Mouse (Mus musculus) liver (tissue): ENCODE measurements around the gene Bbs9.
A peak's percentile ranks its signal among the peaks of the same experiment; 100 is the strongest.
"Not testable (repeated sequence)": the region's sequence is repeated elsewhere in the genome, so short reads cannot be mapped to it uniquely, and the experiment has no call there.

Experiments used
- DNase-seq: peaks from one replicate; pipeline ENCODE4 v3.0.0-alpha.2; 2020; ENCODE audit warnings: mixed read lengths

Bbs9 gene

DNA sequence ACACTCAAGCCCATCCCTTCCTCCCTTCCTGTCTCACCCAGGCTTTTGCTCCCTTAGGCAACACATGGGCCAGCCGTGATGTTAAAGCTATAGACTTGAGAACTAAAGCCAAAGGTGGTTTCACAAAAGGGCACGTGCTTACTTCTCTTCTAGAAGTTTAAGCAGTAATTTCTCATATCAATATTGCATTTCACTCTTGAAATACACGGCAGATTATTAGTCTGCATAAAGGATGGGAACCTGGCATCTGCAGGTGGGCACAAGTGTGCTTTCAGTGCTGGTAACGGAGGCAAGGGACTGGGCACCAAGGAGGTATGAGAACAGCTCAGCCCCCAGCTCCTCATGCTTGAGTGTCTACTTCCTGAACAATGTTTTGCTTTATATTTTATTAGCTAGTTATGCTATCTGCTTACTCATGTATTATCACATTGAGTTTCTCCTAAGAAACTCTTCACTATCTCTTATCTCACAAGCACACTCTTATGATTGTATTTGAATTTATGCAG, 334.2 kb downstream of the Bbs9 start:
- no peak for DNase-seq

DNA sequence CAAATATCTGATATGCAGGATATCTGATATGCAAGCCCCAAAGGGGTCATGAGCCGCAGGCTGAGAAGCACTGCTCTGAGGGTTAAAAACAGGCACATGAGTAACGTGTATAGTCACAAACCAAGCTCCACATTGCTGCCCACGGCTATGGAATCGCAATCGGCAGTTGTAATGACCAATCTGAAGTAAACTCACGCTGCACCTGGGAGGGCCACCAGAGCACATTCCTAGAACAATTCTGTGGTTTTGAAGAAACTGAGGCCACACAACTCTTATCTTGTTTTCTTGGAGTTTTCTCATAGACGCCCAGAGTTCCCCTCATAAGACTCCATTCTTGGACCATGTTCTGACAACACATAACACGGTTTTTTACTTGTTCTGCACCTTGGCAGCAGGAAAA, 334.9 kb downstream of the Bbs9 start:
- peak; percentile 63 for DNase-seq

DNA sequence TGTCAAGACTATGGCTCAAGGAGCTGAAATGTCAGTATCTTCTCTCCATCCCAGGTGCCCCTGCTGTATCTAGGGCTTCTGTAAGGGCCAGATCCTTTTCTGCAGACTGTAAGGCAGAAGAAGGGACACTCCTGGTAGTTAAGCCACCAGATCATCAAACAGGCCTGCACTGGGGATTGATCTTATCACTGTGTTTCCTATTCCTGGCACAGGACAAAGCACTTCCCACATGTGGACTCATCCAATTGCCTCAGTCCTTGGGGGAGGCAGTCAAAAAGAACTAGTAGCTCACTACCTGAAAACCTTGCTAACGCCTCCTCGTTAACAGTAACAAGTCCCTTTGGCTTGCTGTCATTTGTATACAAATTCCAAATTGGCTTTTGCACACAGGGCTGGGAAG, 336.4 kb downstream of the Bbs9 start:
- DNase-seq, result no peak

DNA sequence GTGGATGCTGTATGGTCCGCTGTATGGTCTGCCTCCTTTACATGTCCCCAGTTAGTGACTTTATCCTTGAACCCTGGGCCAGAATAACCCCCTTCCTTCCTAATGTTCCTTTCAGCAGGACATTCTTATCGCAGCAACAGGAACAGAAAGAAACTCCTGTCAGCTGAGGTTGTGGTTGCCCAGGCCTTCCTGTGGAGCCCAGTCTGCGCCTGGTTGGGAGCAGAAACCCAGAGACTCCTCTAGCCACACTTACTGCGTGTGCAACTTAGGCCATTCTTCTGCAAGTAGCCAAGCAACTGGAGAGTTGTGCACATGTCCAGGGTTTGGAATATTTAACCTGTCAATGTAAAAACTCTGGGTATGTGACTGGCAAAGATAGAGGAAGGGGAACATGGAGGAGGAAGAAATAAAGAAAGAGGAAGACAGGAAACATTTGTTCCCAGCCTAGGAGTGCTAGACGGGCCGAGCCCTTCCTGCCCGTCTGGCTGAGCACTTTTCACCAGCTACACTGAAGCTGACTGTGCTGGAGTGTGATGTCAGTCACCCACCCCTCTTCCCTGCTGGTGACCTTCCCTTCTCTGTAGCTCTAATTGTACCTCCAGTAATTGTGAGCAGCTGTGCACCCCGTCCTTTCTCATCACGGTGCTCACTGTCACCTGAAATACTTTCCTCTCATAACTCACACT, 339.0 kb downstream of the Bbs9 start:
- DNase-seq, result no peak

DNA sequence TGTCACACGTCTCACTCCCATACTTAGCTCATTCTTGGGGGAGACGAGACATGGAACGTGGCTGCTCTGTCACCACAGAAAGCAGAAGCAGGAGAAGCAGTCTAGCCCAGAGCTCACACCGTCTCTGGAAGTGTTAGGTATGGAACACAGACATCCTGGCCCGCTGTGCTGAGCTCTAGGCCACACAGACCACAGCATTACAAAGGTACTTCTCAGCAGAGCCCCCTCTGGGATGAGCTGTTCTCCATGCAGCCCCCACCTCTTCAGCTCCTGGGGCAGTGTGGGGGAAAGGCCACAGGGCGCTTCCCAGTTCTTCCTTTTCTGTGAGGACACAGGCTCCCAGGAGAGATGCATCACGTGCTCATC, 339.6 kb downstream of the Bbs9 start:
- DNase-seq, result no peak

DNA sequence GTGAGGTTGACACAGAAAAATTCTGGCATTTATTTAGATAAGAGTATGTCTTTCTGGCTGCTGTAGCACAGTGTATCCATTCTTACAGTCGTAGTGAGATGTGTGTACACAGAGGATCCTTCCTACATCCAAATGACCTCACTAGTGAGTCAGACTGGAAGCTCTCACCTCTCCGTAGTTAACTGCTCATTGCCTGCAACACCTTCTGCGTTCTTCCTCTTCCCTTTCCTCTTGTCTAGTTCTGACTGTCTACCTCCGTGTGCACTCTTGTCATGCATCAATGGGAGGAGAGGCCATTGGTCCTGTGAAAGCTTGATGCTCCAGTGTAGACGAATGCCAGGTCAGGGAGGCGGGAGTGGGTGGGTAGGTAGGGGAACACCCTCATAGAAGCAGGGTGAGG, 344.0 kb downstream of the Bbs9 start:
- no peak for DNase-seq

DNA sequence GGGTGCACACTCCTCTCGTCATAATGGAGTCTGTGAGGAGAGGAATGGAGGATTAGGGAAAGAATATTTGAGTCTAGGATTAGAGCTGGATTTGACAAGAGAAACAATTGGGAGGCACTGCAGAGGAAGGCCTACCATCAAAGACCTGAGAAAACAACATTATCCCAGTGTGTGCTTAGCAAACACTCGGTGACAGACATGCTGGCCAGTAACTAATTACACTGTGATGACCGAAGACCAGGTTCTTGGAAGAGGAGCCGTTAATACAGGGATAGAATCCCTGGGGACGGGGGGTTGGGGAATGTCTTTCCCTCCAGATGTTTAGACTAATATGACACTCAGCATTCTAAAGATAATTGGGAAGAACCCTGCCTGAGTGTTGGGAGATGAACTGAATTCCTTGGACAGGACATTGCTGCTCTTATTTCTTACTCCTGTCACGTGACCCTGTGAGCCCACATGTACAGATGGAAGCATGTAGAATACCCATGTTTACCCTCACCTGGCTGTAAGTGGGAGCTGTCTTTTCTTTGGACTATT, 345.2 kb downstream of the Bbs9 start:
- no peak for DNase-seq

DNA sequence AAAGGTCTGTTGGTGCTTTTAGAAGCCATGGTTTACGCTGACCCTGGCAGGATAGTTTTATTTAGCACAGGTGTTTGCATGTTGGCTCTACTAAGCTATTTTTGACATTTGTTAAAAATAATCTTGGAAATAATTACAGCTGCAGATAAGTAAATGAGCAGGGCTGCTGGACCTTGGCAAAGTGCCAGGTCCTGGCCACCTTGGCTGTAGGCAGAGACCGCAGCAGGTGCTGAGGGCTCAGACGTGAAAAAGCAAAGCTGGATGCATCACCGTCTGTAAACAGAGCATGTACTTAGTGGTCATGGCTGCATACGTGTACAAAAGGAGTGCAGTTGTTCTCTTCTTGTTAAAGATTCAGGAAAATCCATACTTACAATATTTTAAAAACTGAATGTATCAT, 347.3 kb downstream of the Bbs9 start:
- DNase-seq, result no peak

DNA sequence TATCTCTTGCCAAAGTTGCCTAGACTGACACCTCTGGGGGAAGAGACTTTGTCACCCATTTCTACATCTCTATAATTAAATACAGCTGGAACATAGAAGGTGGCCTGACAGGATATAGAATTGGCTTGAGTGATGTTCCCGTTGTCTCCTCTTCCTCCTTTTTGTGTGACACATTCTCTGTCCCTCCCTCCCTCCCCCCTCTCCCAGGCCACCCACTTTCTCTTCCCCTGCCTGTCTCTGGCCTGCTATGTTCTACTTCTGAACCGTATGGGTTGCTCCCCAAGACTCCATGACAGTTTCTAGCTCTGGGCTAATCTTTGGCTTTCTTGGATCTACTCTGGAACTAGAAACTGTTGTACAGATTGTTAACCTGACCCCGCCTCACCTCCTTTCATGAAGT, 348.3 kb downstream of the Bbs9 start:
- no peak for DNase-seq

DNA sequence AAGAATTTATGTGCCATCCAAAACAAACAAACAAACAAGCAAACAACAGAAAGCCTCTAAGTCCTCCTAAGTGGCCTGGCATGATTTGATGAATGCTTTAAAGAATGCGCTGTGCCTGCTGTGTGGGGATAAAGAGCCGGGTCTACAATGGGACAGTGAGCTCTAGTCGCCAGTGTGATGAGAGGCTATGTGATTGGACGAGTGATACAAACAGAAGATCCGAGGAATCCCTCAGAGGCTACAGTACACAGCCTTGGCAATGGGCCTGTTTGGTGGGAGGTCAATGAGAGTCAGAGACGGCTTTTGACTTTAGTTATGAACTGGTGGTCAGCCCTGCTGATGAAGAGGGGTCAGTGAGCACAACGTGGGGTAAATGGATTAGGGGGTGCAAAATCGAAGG, 349.4 kb downstream of the Bbs9 start:
- no peak for DNase-seq

DNA sequence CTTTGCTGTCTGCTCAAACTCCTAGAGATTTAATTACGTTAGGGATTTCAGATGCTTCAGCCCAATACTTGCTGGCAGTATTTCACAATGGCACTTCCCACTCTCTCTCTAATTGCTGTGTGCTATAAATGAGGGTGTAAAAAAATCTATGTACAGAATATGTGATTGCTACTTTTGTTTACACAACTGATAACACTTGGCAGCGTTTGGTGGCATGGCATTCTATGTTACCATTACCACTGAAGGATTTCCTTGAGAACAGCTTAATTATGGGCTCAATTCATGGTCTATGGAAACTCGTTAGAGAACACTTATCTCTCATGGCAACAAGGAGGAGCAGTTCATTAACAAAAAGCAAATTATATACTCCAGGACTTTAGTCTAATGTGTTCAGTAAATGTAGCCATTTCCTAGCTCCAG, 351.1 kb downstream of the Bbs9 start:
- DNase-seq, result no peak

DNA sequence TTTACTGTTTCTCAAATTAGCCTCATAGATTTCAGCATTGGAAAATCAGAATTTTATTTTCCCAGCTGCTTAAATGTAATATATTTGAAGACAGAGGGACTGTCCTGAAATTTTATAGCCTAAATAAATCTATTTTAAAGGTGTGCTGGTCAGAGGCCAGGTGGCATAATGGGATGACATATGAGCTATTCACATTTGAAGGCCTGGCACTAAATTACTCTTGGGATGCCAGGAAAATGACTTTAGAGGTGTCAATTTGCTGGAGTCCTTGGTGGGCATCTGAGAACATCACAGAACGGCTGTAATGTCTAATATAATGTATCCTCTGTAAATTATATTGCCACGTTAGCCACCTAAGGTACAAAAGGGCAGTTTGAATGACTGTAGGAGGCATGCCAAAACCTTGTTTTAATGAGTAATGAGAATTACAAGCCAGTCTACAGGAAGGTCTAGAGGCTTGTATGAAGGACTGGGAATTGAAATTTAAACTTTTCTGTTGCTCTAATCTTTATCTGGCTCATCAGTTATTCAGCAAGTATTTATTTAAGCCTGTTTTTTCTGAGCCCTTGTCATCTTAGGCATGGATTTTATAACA, 351.8 kb downstream of the Bbs9 start:
- DNase-seq, result no peak

DNA sequence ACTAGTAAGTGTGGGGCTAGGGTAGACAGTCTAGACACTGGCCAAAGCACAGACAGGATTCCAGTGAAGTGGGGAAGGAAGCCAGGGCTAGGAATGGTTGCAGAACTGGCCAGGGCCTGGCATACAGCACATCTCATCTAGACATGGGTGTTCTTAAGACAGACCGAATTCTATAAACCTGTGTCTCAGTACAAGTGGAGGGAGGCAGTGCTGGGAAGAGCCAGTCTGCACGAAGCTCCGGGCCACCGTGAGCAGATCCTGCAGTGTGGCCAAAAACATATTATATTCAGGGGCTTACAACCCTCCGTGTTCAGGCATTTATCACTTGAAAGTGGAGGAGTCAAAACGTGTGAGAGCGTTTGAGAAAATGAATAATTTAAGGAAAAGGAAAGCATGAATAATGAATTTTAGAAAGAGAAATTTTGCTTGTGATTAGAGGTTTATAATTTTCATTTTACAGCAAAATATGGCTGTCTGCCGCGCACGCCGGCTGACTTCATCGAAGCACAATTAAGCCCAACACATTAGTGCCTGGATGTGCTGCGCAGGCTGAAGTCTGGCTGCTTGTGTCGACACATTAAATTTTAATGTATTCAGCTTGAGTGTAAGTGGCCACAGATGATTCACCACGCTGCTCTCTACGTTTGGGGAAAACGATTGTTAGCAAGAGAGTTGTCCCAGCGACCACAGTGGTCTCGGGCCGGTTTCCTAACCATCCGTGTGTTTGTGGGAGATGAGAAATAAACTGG, 353.9 kb downstream of the Bbs9 start:
- DNase-seq, result no peak

DNA sequence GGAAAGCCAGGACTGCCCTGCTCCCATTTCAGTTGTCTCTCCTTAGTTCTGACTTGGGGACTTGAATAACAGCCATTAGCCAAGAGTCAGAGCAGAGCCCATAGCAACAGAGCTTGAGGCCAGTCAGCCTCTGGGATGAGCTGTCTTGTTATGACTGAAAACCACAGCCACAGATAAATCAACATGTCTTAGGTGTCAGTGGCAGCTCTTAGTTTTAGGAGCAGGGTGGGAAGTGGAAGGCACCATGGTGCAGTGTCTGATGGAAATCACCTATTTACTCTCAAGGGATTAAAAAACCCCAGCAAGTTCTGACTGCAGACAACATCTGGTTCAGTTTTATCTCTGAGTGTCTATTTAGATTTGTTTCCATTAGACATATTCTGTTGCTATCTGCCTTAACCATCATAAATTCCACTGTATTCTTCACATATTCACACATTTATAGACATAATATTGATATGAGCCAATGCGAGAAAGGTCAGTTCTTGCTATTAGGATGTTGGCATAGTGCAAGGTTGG, 359.5 kb downstream of the Bbs9 start:
- DNase-seq, result no peak

DNA sequence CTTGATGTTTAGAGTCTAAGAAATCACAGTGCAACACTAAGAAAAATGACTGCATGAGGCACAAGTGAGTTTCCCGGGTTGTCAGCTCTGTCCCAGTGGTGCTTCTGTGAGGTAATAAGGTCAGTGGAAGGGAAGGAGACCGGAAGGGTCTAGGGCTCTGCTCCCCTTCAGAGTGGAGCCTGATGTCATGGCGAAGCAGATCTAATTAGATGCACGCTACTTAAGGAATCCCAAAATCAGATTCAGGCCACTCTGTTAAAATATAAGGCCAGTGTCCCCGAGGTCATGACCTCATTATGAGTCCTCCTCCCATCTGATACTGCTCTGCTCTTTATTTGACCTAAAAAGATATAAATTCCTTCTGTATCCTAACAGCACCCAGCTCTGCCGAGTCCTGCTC, 361.5 kb downstream of the Bbs9 start:
- DNase-seq, result no peak

DNA sequence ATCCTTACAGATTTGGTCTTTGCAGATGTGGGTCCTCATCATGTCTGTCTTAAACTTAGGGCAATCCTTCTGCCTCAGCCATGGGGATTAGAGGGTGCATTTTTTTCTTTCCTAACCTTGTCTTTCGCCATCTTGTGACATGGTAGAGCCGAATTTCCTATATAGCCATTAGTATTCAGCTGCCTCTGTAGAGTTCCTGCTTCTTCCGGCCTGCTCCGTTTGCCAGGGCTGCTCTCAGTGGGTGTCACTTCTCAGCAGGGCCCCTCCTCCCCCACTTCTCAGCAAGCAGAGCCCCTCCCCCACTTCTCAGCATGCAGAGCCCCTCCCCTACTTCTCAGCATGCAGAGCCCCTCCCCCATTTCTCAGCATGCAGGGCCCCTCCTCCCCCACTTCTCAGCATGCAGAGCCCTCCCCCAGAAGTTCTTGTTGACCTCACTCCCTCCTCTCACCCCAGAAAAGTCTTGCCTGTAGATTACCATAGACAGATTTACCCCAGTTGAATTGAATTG, 362.2 kb downstream of the Bbs9 start:
- DNase-seq, result no peak

DNA sequence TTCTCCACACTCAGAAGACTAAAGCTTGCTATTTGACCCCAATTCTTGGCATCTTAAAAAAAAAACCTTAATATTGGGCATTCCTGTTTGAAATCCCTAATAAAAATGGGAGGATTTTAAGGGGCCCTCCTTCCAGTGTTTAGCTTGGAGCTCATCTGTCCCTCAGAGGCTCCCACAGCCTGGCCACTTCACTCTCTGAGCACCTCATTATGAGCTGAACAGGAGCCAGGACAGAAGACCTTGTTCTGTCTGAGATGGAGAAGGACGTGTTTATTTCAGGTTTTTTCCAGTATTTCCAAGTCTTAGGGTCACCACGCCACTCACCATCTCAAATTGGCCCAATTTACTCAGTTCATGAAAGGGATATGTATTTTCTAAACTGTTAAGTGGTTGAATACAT, 370.5 kb downstream of the Bbs9 start:
- DNase-seq, result no peak

DNA sequence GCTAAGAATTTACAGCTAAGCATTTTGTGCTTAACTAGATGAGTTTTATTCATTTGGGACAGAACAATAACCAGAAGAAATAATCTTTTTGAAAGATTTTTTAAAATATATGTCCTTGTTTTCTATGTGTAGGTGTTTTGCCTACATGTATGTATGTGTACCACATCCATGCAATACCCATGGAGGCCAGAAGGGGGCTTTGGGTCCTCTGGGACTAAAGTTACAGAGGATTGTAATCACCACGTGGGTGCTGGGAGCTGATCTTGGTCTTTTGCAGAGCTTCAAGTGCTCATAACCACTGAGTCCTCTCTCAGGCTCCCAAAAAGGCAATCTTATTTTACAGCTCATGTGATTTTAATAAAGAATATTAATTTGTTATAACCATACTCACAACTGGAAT, 371.3 kb downstream of the Bbs9 start:
- peak; percentile 28 for DNase-seq

DNA sequence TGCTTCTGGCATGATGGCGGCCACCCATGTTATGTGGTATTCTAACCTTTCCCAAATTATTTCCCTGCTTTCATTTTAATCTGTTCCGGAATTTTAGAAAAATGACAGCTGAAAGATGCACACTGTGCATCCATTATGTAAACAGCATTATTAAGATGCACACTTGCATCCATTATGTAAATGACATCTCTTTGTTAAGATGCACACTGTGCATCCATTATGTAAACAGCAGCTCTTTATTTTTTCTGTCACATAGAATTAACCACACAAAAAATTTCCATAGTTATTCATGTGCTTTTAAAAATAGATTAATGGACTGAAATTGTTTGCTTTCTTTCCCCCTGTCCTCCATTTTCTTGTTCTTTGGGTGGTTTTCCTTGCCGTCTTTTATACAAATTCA, 373.3 kb downstream of the Bbs9 start:
- no peak for DNase-seq

DNA sequence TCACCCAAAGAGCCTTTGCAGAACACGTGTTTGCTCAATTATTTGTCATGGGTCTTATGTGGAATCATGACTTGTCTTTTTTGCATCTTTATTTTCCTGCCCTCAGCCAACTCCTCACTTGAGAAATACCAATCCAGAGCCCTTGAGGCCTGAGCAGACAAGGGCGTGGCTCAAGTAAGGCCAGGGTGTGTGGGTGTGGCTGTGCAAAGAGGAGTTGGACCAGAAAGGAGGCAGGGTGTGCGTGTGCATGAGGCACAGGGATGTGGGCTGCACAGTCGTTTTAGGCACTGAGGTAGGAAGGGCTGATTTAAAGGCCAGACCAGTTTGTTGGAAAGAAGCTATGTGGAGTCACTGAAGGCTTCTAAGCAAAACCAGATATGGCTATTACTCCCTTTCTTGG, 373.7 kb downstream of the Bbs9 start:
- DNase-seq, result peak; percentile 22

DNA sequence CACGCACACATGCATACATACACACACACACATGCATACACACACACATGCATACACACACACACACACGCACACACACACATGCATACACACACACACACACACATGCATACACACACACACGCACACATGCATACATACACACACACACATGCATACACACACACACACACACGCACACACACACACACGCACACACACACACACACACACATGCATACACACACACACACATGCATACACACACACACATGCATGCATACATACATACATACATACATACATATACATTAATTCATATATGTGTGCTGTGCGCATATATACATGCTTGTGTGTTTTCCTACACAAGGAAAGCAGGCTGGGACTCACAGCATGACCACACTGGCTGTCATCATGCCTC, 393.6 kb downstream of the Bbs9 start:
- DNase-seq, result not testable (repeated sequence)

DNA sequence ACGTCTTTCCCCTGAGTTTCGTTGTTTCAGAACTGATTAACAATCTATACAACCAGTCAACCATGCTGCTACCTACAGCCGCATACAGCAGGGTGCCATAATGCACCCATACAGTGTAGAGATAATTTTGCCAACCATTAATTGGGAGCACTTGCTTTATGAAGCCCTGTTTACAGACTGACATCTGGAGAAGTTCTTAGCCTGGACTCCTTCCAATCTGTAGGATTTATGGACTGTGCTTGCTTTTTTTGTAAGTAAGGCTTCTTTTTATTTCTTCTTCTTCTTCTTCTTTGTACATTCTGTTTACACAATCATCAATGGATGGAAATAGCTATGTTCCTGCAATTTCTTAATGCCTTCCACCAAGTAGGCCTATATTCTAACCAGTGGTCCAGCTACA, 395.1 kb downstream of the Bbs9 start:
- no peak for DNase-seq

DNA sequence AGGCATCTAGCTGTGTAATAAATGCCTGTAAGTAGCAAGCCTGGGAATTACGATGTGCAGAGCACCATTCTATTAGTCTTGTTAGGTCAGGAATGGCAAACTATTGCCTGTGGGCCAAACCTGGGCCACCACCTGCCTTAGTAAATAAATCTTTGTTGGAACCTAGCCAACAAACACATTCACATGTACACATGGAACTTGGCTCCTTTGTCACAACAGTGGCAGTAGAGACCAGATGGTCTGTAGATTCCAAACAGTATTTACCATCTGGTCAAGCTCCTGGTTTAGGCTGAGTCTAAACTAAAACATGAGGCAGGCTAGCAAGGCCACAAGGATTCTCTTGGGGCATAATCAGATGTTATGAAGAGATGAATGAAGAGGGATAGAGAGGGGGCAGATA, 399.7 kb downstream of the Bbs9 start:
- DNase-seq, result no peak

DNA sequence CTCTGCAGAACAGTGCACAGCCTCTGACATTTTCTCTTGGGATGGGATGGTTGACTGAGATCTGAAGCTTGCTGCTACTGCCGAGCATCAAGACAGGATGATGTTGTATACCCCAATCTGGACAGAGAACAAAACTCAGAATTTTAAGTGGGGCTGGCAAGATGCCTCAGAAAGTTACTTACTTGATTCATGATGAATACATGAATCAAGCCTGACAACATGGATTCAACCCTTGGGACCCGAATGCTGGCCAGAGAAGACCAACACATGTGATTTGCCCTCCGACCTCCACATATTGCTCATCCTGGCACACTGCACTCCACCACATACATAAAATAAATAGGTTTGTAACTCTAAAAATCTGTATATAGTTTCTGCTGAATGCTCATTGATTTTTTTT, 403.8 kb downstream of the Bbs9 start:
- DNase-seq, result no peak
